Mouse (Mus musculus): Measurements from ENCODE around the gene Txnl4b. TPM values are rescaled to one million over a fixed set of nuclear protein-coding genes. Genes with fewer than 3 reads are reported as not detected.

Txnl4b gene
- 1 to 10 TPM; 6.2 to 8.4 TPM for total RNA-seq (2023)

DNA sequence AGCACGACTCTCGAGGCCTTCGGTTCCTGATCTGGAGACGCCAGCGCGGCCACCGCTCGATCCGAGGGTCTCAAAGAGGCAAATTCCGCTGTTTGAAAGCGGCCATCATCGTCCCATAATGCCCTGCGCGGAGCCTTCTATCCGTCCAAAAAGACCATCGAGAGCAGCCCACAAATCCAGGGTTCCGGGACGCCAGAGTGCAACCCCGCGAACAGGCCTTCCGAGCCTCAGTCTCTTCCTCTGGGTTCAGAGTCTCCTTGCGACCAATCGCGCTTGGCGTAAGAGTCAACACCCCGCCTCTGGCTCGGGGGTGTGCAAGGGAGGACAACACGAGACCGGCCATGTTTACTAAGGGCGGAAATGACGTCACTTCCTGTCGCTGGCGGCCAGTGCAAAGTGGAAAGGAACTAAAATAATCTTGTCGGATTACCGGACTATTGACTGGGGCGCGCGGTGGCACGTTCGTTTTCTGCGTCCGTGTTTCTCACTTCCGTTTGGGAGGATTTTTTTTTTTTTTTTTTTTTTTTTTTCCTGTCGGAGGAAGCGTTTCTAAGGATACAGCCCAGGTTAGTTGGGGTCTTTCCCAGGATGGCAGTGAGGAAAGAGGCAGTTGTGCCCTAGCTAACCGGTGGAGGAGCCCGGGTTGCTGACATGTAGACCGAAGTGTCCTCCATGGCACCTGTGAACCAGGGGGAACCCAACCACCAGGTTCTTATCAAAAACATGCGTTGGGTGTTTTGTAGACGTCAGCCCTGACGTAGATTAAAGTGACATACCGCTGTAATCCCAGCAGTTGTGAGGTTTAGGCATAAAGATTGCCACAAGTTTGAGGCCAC, at the start of gene Txnl4b, which contains the start of gene Dhx38:
Txnl4b (plus strand) TSS at position 395 of the 836 bp plus-strand sequence.
Dhx38 (minus strand) TSS at position 364 of the 836 bp plus-strand sequence.

DNA sequence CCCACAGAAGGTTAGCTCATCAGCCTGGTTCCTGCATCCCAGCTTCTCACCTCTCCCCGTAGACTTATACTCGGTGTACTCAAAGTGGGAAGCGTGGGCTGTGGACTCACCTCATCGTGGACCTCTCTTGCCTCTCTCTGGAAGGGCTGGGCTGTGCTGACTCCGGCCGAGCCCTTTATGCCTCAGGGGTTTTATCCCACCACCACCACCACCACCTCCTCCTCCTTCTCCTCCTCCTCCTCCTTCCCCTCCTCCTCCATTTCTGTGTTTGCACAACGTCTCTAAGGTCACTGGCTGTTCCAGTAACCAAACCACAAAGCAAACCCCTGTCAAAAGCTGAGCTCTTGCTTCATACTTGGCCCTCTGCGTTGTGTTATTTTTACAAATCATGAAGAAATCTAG, 13.2 kb downstream of the Txnl4b start, which contains the start of gene Hp:
Hp (minus strand) TSS at position 273 of the 402 bp plus-strand sequence.

DNA sequence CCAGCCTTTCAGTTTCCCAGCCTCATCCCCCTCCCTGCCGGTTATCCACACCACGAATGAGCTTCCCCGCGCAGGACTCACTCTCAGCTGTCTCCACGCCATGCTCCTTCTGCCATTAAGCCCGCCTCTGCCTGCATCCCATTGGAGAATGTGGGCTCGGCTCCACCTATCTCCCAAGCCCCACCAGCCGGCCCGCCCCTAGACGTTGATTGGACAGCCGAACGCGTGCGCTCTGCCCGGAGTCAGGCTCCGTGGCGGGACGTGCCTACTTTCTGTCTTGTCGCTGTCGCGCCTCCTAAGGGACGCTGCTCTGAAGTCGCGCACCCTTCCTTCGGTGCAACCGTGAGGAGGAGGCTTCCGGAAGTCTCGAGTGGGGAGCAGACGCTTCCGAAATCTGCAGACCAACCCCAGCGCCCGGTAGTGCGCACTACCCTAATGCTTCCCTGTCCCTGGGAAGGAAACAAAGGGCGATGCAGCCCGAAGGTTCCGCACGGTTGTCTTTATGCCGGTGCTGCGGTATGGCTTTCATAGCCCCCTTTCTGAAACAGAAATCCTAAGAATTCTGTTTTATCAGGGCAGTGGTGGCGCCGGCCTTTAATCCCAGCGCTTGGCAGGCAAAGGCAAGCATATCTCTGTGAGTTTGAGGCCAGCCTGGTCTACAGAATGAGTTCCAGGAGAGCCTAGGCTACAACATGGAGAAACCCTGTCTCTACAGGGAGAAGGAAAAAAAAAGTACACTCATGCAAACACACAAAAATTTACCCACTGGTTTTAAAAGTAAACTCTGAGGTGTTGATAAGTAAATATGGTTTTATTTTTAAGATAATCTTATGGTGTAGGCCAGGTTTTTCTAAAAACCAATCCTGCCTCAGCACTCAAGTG, 42.8 kb downstream of the Txnl4b start, which contains the start of gene Dhodh:
Dhodh (minus strand) TSS at position 403 of the 882 bp plus-strand sequence.

DNA sequence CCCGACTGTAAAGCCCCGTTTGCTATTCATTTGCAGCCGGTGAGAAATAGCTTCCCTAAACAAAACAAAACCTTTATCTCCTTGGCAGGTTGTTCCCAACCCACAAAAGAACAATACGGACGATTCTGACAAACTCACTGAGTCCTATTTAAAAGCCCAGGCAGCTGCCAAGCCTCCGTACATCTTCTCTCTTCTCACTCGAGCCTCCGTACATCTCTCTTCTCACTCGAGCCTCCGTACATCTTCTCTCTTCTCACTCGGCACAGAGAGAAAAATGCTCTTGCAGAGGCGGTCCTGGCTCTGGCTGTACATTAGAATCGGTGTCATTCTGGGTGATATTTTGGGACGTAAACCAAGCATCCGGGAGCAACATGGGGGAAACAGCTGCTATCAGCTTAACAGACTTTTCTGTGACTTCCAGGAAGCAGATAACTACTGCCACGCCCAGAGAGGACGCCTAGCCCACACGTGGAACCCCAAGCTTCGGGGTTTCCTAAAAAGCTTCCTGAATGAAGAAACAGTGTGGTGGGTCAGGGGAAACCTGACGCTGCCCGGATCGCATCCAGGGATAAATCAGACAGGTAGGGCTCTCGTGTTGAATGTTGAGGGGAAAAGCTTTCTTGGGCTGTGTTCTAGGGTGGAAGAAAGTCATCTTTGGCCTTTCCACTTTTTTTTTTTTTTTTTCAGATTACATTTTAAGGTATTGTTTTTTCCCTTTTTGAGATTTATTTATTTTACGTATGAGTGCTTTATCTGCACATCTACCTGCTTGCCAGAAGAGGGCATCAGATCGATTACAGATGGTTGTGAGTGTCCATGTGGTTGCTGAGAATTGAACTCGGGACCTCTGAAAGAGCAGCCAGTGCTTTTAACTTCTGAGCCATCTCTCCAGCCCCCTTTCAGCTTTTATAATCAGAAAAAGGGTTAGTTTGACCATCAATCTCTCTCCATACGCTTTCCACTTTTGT, 48.8 kb downstream of the Txnl4b start, which contains the start of gene Pkd1l3:
Pkd1l3 (plus strand) TSS at position 275 of the 968 bp plus-strand sequence.

Other genes with a start within 250 kb of the Txnl4b start
- gene Pmfbp1, start 71.9 kb upstream of the Txnl4b start, total RNA-seq (2023) = not detected
- 10 to 100 TPM; 80.0 to 88.3 TPM for gene Dhx38, start within 50 bp of the Txnl4b start, total RNA-seq (2023)
- 100 to 1,000 TPM; 284 to 372 TPM for gene Hp, start 13.3 kb downstream of the Txnl4b start, total RNA-seq (2023)
- gene Dhodh, start 42.8 kb downstream of the Txnl4b start, total RNA-seq (2023) = 10 to 100 TPM; 10.2 to 10.9 TPM
- not detected for gene Pkd1l3, start 48.6 kb downstream of the Txnl4b start, total RNA-seq (2023)
- gene Ist1, start 127.4 kb downstream of the Txnl4b start, total RNA-seq (2023) = 100 to 1,000 TPM; 128 to 136 TPM
- 10 to 100 TPM; 10.1 TPM for gene Zfp821, start 139.7 kb downstream of the Txnl4b start, total RNA-seq (2023)
- gene Atxn1l, start 171.8 kb downstream of the Txnl4b start, total RNA-seq (2023) = 10 to 100 TPM; 29.5 to 36.0 TPM
- 10 to 100 TPM; 63.7 to 75.7 TPM for gene Ap1g1, start 212.7 kb downstream of the Txnl4b start, total RNA-seq (2023)

All from monocyte, adult 59 days (primary cell).